Mouse (Mus musculus): ENCODE results near the gene Akap8l.

GRCm38 (mm10) chr17:32362686-32363085, 12.3 kb upstream of the Akap8l start:
- TF ChIP-seq CTCF (IDR thresholded peaks at IDR 0.05; ENCODE audit: low read depth, low read length) (no peak), POLR2AphosphoS5 (IDR thresholded peaks at IDR 0.05; ENCODE audit: insufficient replicate concordance, low read depth, low read length) (no peak), GATA1 (IDR thresholded peaks at IDR 0.05; ENCODE audit: borderline replicate concordance, low read length) (no peak), GATA2 (IDR thresholded peaks at IDR 0.05; ENCODE audit: borderline replicate concordance, low read depth, low read length) (no peak)
